Mouse (Mus musculus): ENCODE measurements around the gene Plekha6.

GRCm38 (mm10) chr1:133201499-133201898 lies 37.5 kb downstream of the Plekha6 start:
- TF ChIP-seq HCFC1 (IDR thresholded peaks at IDR 0.05; ENCODE audit: borderline replicate concordance, insufficient read depth, low read length) (no peak), CHD2 (IDR thresholded peaks at IDR 0.05; ENCODE audit: low read depth, low read length) (no peak), ZNF384 (IDR thresholded peaks at IDR 0.05; ENCODE audit: low read depth, low read length) (no peak), MAFK (IDR thresholded peaks at IDR 0.05; ENCODE audit: insufficient read depth, low read depth, low read length) (no peak)

All from ES-E14 (cell line).